Mouse (Mus musculus) megakaryocyte, embryonic 14.5 days (primary cell): ENCODE data around the gene Chmp5.

ENCODE experiments used
- FLI1 ChIP-seq: IDR thresholded peaks from 2 replicates; pipeline ENCODE4 v1.6.1; 2012; ENCODE audit warnings: low read length, inconsistent platforms, mixed read lengths
- GATA1 ChIP-seq: IDR thresholded peaks from 3 replicates; pipeline ENCODE4 v1.6.1; 2012; ENCODE audit warnings: mixed read lengths, low read length, inconsistent platforms, borderline replicate concordance

GRCm38 (mm10) chr4:40971744-40972143 lies 23.5 kb downstream of the Chmp5 start:
- no peak for TF ChIP-seq GATA1
- no peak for TF ChIP-seq FLI1
